Mouse (Mus musculus): Measurements from ENCODE around the gene Ccdc57. TPM values are rescaled to one million over a fixed set of nuclear protein-coding genes. Genes with fewer than 3 reads are reported as not detected.
A peak's percentile ranks its signal among the peaks of the same experiment; 100 is the strongest.

Gene Ccdc57
- polyA plus RNA-seq (2015; fragmentation: Nextera tagmentation; extraction: Ambion mirVana) = 5.9 and 6.2 TPM in 2 replicates

GRCm38 (mm10) chr11:120932564-120933398 lies at the start of gene Ccdc57:
Gene Ccdc57, minus strand, starts transcription at chr11:120932872.
- Histone ChIP-seq H3K4me3 (replicated peaks) (peak within 1 kb of the TSS; percentile 84), H3K4me2 (peak within 1 kb of the TSS; percentile 91), H3K27me3 (replicated peaks) (no peaks in the 10 kb centered on the region), H3K9me3 (replicated peaks) (no peaks in the 10 kb centered on the region), H3K27ac (replicated peaks) (0 out of 2 replicates have a peak within 1 kb of the TSS, but pooled peaks have one; percentile 60), H3K4me1 (peaks cover 17% of the 10 kb centered on the region), H3K9ac (replicated peaks) (peak within 1 kb of the TSS; percentile 64), H3K36me3 (no peaks in the 10 kb centered on the region)
- 9% methylated on average over 44 of the region's 44 CpGs for WGBS
- peak; percentile 93 for ATAC-seq (ENCODE audit: low FRiP score)

GRCm38 (mm10) chr11:120982459-120982858 lies 49.8 kb upstream of the Ccdc57 start:
- Histone ChIP-seq H3K36me3 (peaks cover 66% of the 10 kb centered on the region), H3K9me3 (replicated peaks) (no peaks in the 10 kb centered on the region), H3K4me3 (replicated peaks) (no peak overlapping the region)

GRCm38 (mm10) chr11:120981661-120982060 lies 49.0 kb upstream of the Ccdc57 start:
- H3K36me3 ChIP-seq = peaks cover 71% of the 10 kb centered on the region

More at GRCm38 (mm10) chr11:120982459-120982858, 49.8 kb upstream of the Ccdc57 start:
- H3K4me2 ChIP-seq = no peak overlapping the region
- no peak overlapping the region for H3K9ac ChIP-seq (replicated peaks)
- no peaks in the 10 kb centered on the region for H3K27me3 ChIP-seq (replicated peaks)
- no peak overlapping the region for H3K27ac ChIP-seq (replicated peaks)
- peaks cover 27% of the 10 kb centered on the region for H3K4me1 ChIP-seq
- ATAC-seq (ENCODE audit: low FRiP score) = no peak

GRCm38 (mm10) chr11:120980427-120981035 lies 47.9 kb upstream of the Ccdc57 start:
- Histone ChIP-seq H3K27ac (replicated peaks) (no peak overlapping the region), H3K9ac (replicated peaks) (no peak overlapping the region), H3K36me3 (peaks cover 67% of the 10 kb centered on the region), H3K9me3 (replicated peaks) (no peaks in the 10 kb centered on the region), H3K4me1 (peaks cover 14% of the 10 kb centered on the region), H3K27me3 (replicated peaks) (no peaks in the 10 kb centered on the region), H3K4me2 (no peak overlapping the region), H3K4me3 (replicated peaks) (no peak overlapping the region)
- ATAC-seq (ENCODE audit: low FRiP score) = no peak
- WGBS = 85% methylated on average over 9 of the region's 9 CpGs

More at GRCm38 (mm10) chr11:120981661-120982060, 49.0 kb upstream of the Ccdc57 start:
- 90% methylated on average over 4 of the region's 4 CpGs for WGBS
- Histone ChIP-seq H3K9ac (replicated peaks) (no peak overlapping the region), H3K9me3 (replicated peaks) (no peaks in the 10 kb centered on the region), H3K27ac (replicated peaks) (no peak overlapping the region), H3K27me3 (replicated peaks) (no peaks in the 10 kb centered on the region), H3K4me2 (no peak overlapping the region), H3K4me3 (replicated peaks) (no peak overlapping the region), H3K4me1 (peaks cover 22% of the 10 kb centered on the region)
- ATAC-seq (ENCODE audit: low FRiP score) = no peak

GRCm38 (mm10) chr11:120979711-120980426 lies 47.2 kb upstream of the Ccdc57 start:
- Histone ChIP-seq H3K9ac (replicated peaks) (no peak overlapping the region), H3K36me3 (peaks cover 70% of the 10 kb centered on the region), H3K4me2 (no peak overlapping the region), H3K9me3 (replicated peaks) (no peaks in the 10 kb centered on the region), H3K27me3 (replicated peaks) (no peaks in the 10 kb centered on the region), H3K4me3 (replicated peaks) (no peak overlapping the region), H3K27ac (replicated peaks) (no peak overlapping the region), H3K4me1 (peaks cover 12% of the 10 kb centered on the region)
- 87% methylated on average over 8 of the region's 8 CpGs for WGBS
- ATAC-seq (ENCODE audit: low FRiP score) = no peak

- H3K27ac ChIP-seq (replicated peaks) = no peak overlapping the region
- no peak overlapping the region for H3K9ac ChIP-seq (replicated peaks)
- H3K36me3 ChIP-seq = peaks cover 85% of the 10 kb centered on the region
- no peak for ATAC-seq (ENCODE audit: low FRiP score)
- peaks cover 5% of the 10 kb centered on the region; the same call in 1 of the 2 replicates for H3K4me1 ChIP-seq
- H3K4me2 ChIP-seq = no peak overlapping the region
- no peak overlapping the region for H3K4me3 ChIP-seq (replicated peaks)
- no peaks in the 10 kb centered on the region for H3K27me3 ChIP-seq (replicated peaks)
- 78% methylated on average over 6 of the region's 6 CpGs for WGBS
- H3K9me3 ChIP-seq (replicated peaks) = no peaks in the 10 kb centered on the region
Observed at GRCm38 (mm10) chr11:120973318-120973717, 40.6 kb upstream of the Ccdc57 start.

GRCm38 (mm10) chr11:120971237-120971636 lies 38.6 kb upstream of the Ccdc57 start:
- Histone ChIP-seq H3K9ac (replicated peaks) (no peak overlapping the region), H3K9me3 (replicated peaks) (no peaks in the 10 kb centered on the region), H3K4me1 (peaks cover 4% of the 10 kb centered on the region; the same call in 1 of the 2 replicates), H3K27me3 (replicated peaks) (no peaks in the 10 kb centered on the region), H3K4me3 (replicated peaks) (no peak overlapping the region), H3K4me2 (no peak overlapping the region), H3K27ac (replicated peaks) (no peak overlapping the region), H3K36me3 (peaks cover 93% of the 10 kb centered on the region)
- WGBS = 93% methylated on average over 5 of the region's 5 CpGs
- ATAC-seq (ENCODE audit: low FRiP score) = no peak

- H3K4me1 ChIP-seq = peaks cover 12% of the 10 kb centered on the region; the same call in 1 of the 2 replicates
- H3K27me3 ChIP-seq (replicated peaks) = no peaks in the 10 kb centered on the region
- no peak for ATAC-seq (ENCODE audit: low FRiP score)
- H3K4me2 ChIP-seq = no peak overlapping the region
- H3K9ac ChIP-seq (replicated peaks) = no peak overlapping the region
- H3K36me3 ChIP-seq = peaks cover 97% of the 10 kb centered on the region
- H3K9me3 ChIP-seq (replicated peaks) = no peaks in the 10 kb centered on the region
- WGBS = 94% methylated on average over 5 of the region's 5 CpGs
- no peak overlapping the region for H3K4me3 ChIP-seq (replicated peaks)
- H3K27ac ChIP-seq (replicated peaks) = no peak overlapping the region
Observed at GRCm38 (mm10) chr11:120969742-120970141, 37.1 kb upstream of the Ccdc57 start.

GRCm38 (mm10) chr11:120965587-120965986 lies 32.9 kb upstream of the Ccdc57 start:
- Histone ChIP-seq H3K4me3 (replicated peaks) (no peak overlapping the region), H3K27me3 (replicated peaks) (no peaks in the 10 kb centered on the region), H3K36me3 (peaks cover 98% of the 10 kb centered on the region), H3K4me1 (0 out of 2 replicates have a peak, but pooled peaks cover 13% of the 10 kb centered on the region), H3K9me3 (replicated peaks) (no peaks in the 10 kb centered on the region), H3K27ac (replicated peaks) (no peak overlapping the region), H3K4me2 (no peak overlapping the region), H3K9ac (replicated peaks) (no peak overlapping the region)
- 84% methylated on average over 4 of the region's 4 CpGs for WGBS
- ATAC-seq (ENCODE audit: low FRiP score) = no peak

- no peak for ATAC-seq (ENCODE audit: low FRiP score)
- no peak overlapping the region for H3K4me3 ChIP-seq (replicated peaks)
- no peak overlapping the region for H3K27ac ChIP-seq (replicated peaks)
- no peaks in the 10 kb centered on the region for H3K27me3 ChIP-seq (replicated peaks)
- H3K9me3 ChIP-seq (replicated peaks) = no peaks in the 10 kb centered on the region
- no peak overlapping the region for H3K9ac ChIP-seq (replicated peaks)
- no peak overlapping the region for H3K4me2 ChIP-seq
- H3K36me3 ChIP-seq = peaks cover 92% of the 10 kb centered on the region
- WGBS = 77% methylated on average over 10 of the region's 10 CpGs
- H3K4me1 ChIP-seq = 0 out of 2 replicates have a peak, but pooled peaks cover 13% of the 10 kb centered on the region
Observed at GRCm38 (mm10) chr11:120964195-120965157, 31.8 kb upstream of the Ccdc57 start.

All from neural tube, embryonic 15.5 days (tissue).